Mouse (Mus musculus): ENCODE results near the gene Zfp617. TPM values are rescaled to one million over a fixed set of nuclear protein-coding genes. Genes with fewer than 3 reads are reported as not detected.
"Not testable (repeated sequence)": the region's sequence is repeated elsewhere in the genome, so short reads cannot be mapped to it uniquely, and the experiment has no call there.

The Zfp617 gene
- total RNA-seq, 2 experiments from 2014 or later = 27.4 to 28.8 TPM

DNA sequence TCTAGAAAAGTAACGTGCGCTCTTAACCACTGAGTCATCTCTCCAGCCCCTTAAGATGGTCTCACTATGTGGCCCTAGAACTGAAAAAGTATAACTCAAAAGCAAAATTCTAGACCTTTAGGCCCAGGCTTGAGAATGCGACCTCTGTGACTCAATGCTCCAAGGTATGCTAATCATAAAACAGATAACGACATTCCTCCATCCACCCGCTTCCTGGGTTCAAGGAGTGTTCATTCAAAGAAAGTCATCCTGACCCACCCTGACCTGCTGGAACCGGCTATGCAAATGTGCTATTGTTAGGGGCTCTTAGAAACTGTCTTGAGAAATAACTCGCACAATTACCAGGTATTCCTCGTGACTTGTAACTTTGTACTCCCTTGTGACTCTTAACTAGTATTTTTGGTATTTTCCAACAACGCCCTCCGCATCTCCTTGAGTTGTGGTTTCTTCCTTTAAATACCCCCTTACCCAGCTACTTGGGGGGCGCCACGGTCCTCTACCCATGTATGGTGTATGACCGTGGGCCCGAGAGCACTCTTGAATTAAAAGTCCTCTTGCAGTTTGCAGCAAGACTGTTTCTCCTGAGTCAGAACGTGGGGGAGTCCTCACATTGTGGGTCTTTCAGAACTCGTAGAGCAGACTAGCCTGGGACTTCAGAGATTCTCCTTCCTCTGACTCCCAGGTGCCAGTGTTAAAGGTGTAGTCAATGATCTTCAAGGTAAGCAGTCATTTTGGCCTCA is 44.7 kb downstream of the Zfp617 start:
- DNase-seq = not testable (repeated sequence)

DNA sequence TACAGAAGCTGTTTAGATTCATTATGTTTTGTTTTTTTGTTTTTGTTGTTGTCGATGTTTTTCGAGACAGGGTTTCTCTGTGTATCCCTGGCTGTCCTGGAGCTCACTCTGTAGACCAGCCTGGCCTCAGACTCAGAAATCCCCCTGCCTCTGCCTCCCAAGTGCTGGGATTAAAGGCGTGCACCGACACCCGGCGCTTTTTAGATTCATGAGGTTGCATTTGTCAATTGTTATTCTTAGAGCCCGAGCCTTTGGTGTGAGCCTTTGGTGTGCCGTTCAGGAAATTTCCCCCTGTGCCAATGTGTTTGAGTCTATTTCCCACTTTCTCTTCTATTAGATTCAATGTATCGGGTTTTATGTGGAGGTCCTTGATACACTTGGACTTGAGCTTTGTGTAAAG is 46.2 kb downstream of the Zfp617 start:
- no peak for DNase-seq

DNA sequence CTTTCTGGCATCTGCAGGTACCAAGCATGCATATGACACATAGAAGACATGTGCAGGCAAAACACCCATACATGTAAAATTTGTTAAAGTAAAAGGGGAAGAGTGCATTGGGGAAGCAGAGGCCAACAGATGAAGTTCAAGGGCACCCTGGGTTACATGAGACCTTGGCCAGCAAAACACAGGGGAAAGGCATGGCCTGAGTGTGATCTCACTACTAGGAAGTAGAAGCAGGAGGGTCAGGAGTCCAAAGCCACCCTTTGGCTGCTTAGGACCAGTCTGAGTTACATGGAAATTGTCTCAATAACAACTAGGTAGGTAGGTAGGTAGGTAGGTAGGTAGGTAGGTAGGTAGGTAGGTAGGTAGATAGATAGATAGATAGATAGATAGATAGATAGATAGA is 52.0 kb downstream of the Zfp617 start:
- DNase-seq = no peak

DNA sequence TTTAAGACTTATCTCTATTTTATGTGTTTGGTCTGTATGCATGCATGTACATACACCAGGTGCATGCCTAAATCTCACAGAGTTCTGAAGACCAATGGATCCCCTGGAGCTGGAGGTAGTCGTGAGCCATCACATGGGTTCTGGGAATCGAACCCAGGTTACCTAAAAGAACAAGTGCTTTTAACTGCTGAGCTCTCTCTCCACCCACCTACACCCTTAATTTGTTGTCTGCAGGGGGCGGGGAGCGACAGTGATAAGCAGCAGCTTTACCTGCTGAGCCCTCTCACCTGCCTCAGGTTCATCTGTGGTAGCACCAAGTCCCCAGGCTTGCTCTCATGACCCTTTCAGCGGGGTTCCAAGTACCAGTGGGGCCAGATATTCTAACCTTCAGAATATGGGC is 53.4 kb downstream of the Zfp617 start:
- no peak for DNase-seq

DNA sequence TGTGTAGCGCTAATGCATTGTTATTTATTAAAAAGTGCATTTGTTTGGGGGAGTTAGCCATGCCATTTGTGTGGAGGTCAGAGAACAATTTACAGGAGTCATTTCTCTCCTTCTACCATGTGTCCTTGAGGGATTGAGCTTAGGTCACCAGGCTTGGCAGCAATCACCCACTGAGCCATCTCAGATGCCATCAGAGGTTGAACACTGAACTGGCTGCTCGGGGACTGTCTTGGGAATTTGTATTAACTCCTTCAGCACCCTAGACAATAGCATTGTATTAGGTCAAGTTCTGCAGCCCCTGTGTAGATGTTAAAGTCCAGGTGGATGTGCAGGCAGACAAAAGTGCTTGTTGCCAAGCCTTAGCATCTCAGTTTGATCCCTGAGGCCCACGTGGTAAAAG is 55.6 kb downstream of the Zfp617 start:
- DNase-seq = no peak

DNA sequence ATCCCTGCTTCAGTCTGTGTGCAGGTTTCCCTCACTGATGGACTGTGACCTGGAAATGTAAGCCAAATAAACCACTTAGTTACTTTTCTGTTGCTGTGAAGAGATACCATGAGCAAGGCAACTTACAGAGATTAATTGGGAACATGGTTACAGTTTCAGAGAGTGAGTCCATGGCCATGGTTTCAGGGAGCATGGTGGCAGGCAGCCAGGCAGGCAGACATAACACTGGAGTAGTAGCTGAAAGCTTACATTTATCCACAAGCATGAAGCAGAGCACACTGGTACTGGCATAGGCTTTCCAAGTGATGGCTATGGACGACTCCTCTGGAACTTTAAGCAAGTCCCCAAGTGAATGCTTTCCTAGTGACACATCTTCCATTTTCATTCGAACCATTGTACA is 56.7 kb downstream of the Zfp617 start:
- DNase-seq = no peak

DNA sequence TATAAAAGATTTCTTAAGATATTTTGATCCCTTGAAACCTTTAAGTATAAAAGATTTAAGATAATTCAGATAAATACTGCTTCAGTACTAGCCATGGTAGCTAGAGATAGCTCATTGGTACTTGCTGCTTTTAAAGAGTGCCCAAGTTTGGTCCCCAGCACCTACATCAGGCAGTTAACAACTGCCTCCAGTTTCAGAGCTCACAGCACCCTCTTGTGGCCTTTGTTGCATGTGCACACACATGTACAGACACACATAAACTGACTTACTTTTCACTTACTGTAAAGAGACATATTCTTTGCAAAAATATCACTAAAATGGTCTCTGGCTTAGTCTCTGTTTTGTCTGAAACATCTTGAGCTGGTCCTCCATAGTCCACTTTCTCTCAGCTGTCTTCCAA is 58.0 kb downstream of the Zfp617 start:
- DNase-seq = no peak

DNA sequence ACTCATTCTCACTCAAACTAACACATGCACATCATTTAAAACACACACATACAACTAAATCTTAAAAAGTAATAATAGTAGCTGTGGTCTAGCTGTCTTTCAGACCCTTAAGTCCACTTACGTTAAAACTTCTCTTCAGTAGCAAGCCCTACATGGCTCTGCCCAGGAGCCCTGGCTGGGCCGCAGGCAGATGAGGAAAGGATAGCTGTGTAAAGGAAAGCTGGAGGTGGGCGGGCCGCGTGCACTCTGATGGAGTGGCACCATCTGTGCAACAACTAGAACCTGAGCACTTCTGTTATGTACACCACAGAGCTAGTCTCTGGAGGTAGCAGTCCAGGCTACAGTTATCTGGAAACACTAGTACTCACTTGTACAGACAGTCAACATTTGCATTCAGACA is 58.8 kb downstream of the Zfp617 start:
- no peak for DNase-seq

DNA sequence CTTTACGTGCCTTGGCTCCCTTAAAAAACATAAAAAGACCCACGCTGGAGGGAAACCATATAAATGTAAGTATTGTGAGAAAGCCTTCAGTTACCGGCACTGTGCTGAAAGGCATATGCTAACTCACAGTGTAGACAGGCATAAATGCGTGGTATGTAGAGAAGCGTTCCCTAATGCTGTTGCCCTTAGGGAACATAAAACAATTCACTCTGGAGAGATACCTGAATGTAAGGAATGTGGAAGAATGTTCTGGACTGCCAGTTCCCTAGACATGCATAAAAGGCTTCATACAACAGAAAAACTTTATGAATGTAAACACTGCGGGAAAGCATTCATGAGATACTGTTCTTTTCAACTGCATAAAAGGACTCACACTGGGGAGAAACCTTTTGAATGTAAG is 59.7 kb downstream of the Zfp617 start:
- no peak for DNase-seq

DNA sequence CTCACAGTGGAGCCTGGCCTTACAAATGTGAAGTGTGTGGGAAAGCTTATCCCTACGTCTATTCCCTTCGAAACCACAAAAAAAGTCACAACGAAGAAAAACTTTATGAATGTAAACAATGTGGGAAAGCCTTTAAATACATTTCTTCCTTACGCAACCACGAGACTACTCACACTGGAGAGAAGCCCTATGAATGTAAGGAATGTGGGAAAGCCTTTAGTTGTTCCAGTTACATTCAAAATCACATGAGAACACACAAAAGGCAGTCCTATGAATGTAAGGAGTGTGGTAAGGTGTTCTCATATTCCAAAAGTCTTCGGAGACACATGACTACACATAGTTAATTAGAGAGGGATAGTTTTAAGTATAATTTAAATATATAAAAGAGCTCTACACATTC is 60.2 kb downstream of the Zfp617 start:
- DNase-seq = no peak

DNA sequence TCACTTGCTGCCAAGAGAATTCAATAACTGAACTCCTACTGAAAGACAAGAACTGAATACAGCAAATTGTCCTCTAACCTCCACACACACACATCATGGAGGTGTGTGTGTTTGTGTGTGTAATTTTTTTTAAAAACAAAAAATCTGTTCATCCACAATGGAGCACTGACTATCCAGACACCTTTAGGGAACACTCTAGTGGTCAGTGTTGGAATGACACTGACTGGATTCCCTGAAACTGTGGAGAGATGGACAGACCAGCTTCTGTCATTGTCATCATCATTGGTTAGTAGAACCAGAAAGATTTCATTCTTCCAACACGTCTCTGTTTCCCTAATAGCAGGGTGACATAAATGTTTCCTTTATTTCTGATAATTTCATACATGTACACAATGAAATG is 63.5 kb downstream of the Zfp617 start:
- no peak for DNase-seq

DNA sequence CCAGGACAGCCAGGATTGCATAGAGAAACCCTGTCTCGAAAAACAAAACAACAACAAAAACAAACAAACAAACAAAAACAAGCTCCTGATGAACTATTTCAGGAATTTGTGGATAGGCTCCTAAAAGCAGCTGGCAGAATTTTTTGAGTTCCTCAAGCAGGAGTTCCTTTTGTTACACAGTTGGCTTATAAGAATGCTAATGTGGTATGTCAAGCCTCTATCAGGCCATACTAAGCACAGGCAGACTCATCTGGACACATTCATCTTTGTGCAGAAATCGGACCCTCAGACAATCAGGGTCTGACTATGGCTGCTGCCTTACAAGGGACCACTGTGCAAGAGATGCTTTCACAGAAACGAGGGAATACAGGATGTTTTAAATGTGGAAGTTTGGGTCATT is 65.8 kb downstream of the Zfp617 start:
- no peak for DNase-seq

DNA sequence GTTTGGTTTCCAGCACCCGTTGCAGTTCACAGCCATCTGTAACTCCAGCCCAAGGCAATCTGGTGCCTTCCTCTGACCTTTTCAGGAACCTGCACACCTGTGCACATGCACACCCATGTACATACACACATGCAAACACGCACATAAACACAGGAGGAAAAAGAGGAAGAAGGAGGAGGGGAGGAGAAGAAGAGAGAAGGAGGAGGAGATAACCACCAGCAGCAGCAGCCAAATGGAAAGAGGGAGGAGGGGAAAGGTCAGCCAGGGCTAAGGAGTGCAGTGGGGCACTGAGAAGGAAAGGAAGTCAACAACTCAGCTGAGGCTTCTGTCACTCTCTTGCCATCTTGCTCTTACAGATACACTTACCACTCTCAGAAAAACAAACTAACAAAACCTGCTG is 72.6 kb downstream of the Zfp617 start:
- DNase-seq = no peak

DNA sequence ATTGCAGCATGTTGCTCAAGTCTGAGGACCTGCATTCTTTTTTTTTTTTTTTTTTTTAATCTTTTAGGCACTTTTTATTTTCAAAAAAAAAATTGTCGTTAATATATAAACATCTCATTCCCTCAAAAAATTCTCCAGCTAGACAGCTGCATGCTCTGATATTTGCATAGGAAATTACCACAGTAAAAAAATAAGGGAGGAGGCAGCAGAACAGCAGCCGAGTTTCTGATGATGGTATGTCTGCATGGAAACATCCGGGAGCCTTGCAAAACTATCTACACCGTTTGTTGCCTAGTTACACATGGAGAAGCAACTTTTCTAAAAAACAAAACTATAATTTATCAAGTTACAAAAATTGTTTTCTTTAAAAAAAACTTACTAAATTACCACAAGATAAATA is 73.0 kb downstream of the Zfp617 start:
- no peak for DNase-seq

Other genes with a start within 250 kb of the Zfp617 start
- 100 to 1,000 TPM; 268 to 288 TPM for gene Unc13a, start 236.9 kb upstream of the Zfp617 start, total RNA-seq (2021)
- 1 to 10 TPM; 5.2 TPM for gene Jak3, start 232.3 kb upstream of the Zfp617 start, total RNA-seq (2021)
- gene Insl3, start 219.4 kb upstream of the Zfp617 start, total RNA-seq (2021) = 1 to 10 TPM in 1 of 2 experiments, not detected in 1; 3.6 TPM
- under 1 TPM; 0.40 to 0.91 TPM for gene B3gnt3, start 206.8 kb upstream of the Zfp617 start, total RNA-seq (2021)
- 100 to 1,000 TPM; 103 to 114 TPM for gene Fcho1, start 182.9 kb upstream of the Zfp617 start, total RNA-seq (2021)
- gene Zfp709, start 26.6 kb upstream of the Zfp617 start, total RNA-seq (2021) = 10 to 100 TPM; 10.4 to 13.1 TPM
- gene Zfp882, start within 50 bp of the Zfp617 start, total RNA-seq (2021) = 10 to 100 TPM; 15.7 to 17.0 TPM
- 10 to 100 TPM; 18.3 to 21.7 TPM for gene Zfp961, start 42.4 kb downstream of the Zfp617 start, total RNA-seq (2021)
- gene Cyp4f18, start 101.0 kb downstream of the Zfp617 start, total RNA-seq (2021) = not detected
- not detected for gene Olfr372, start 132.6 kb downstream of the Zfp617 start, total RNA-seq (2021)
- gene Olfr373, start 174.5 kb downstream of the Zfp617 start, total RNA-seq (2021) = not detected
- gene Olfr374, start 198.4 kb downstream of the Zfp617 start, total RNA-seq (2021) = not detected
- 10 to 100 TPM; 22.3 to 27.6 TPM for gene Tpm4, start 226.3 kb downstream of the Zfp617 start, total RNA-seq (2021)